Mouse (Mus musculus) myocyte (in vitro differentiated cells): ENCODE measurements around the gene Tgfb3. TPM values are rescaled to one million over a fixed set of nuclear protein-coding genes. Genes with fewer than 3 reads are reported as not detected.
A peak's percentile ranks its signal among the peaks of the same experiment; 100 is the strongest.

ENCODE experiments used
- H3K27me3 ChIP-seq: one replicate; pipeline ENCODE4 v1.6.1; 2011; ENCODE audit not compliant: control insufficient read depth, insufficient read depth, insufficient read length
- H3K36me3 ChIP-seq: one replicate; pipeline ENCODE4 v1.6.1; 2011; ENCODE audit not compliant: control insufficient read depth, insufficient read depth
- H3K4me2 ChIP-seq: one replicate; pipeline ENCODE4 v1.6.1; 2011; ENCODE audit warnings: low read depth, control low read depth
- H3K4me3 ChIP-seq: one replicate; pipeline ENCODE4 v1.5.1; 2011; ENCODE audit warnings: mild to moderate bottlenecking, control low read depth, moderate library complexity
- H3K79me2 ChIP-seq: one replicate; pipeline ENCODE4 v1.6.1; 2011; ENCODE audit not compliant: control insufficient read depth, insufficient read depth
- H3ac ChIP-seq: one replicate; pipeline ENCODE4 v1.6.1; 2011; ENCODE audit not compliant: control insufficient read depth, insufficient read length
- CEBPB ChIP-seq: IDR thresholded peaks from 2 replicates; pipeline ENCODE4 v1.6.1; 2011; ENCODE audit warnings: mild to moderate bottlenecking, moderate library complexity; ENCODE audit not compliant: poor library complexity, insufficient read depth, severe bottlenecking
- E2F4 ChIP-seq: IDR thresholded peaks from one replicate; pipeline ENCODE4 v1.6.1; 2011; ENCODE audit warnings: mild to moderate bottlenecking, control low read depth, moderate library complexity; ENCODE audit not compliant: insufficient read depth
- MAX ChIP-seq: IDR thresholded peaks from one replicate; pipeline ENCODE4 v1.6.1; 2011; ENCODE audit warnings: low read depth, mild to moderate bottlenecking, control low read depth
- MYOD1 ChIP-seq, 3 experiments: IDR thresholded peaks; one replicate each; pipeline ENCODE4 v1.6.1; 2011; ENCODE audit warnings: control low read depth in 2 of 3, low read depth in 2 of 3, mild to moderate bottlenecking in 2 of 3, moderate library complexity in 1 of 3; ENCODE audit not compliant: insufficient read length in 2 of 3, control insufficient read depth in 1 of 3
- MYOG ChIP-seq, 3 experiments: IDR thresholded peaks; one replicate each; pipeline ENCODE4 v1.6.1; 2011; ENCODE audit warnings: control low read depth in 2 of 3, low read depth in 2 of 3, mild to moderate bottlenecking in 2 of 3; ENCODE audit not compliant: insufficient read length in 2 of 3, control insufficient read depth in 1 of 3, insufficient read depth in 1 of 3
- POLR2A ChIP-seq: IDR thresholded peaks from one replicate; pipeline ENCODE4 v1.6.1; 2011; ENCODE audit warnings: low read depth, mild to moderate bottlenecking, control low read depth, moderate library complexity; ENCODE audit not compliant: insufficient read length
- POLR2AphosphoS2 ChIP-seq: IDR thresholded peaks from one replicate; pipeline ENCODE4 v1.6.1; 2011; ENCODE audit warnings: low read depth, control low read depth; ENCODE audit not compliant: insufficient read length
- REST ChIP-seq: IDR thresholded peaks from one replicate; pipeline ENCODE4 v1.6.1; 2011; ENCODE audit warnings: mild to moderate bottlenecking, control low read depth, moderate library complexity; ENCODE audit not compliant: insufficient read depth, insufficient read length
- SRF ChIP-seq: IDR thresholded peaks from one replicate; pipeline ENCODE4 v1.6.1; 2011; ENCODE audit warnings: low read depth; ENCODE audit not compliant: control insufficient read depth, insufficient read length
- TCF12 ChIP-seq: IDR thresholded peaks from one replicate; pipeline ENCODE4 v1.6.1; 2011; ENCODE audit warnings: mild to moderate bottlenecking, control low read depth; ENCODE audit not compliant: poor library complexity, insufficient read depth, severe bottlenecking
- TCF3 ChIP-seq: IDR thresholded peaks from one replicate; pipeline ENCODE4 v1.6.1; 2011; ENCODE audit warnings: low read depth, control low read depth; ENCODE audit not compliant: insufficient read length
- USF1 ChIP-seq: IDR thresholded peaks from one replicate; pipeline ENCODE4 v1.6.1; 2011; ENCODE audit warnings: low read depth, mild to moderate bottlenecking, control low read depth, moderate library complexity
- polyA plus RNA-seq: library from polyadenylated mRNA; unstranded; fragments of >200 nt; fragmentation: generic; extraction: Trizol; gene quantifications from one replicate; pipeline ENCODE4 v1.2.1, GENCODE M21; 2012; ENCODE audit warnings: missing spikeins

Tgfb3 gene
- polyA plus RNA-seq, 1 experiment, result 79.2 TPM

- H3ac ChIP-seq, result no peak overlapping the region
- H3K36me3 ChIP-seq, result peaks cover 8% of the 10 kb centered on the region
- TF ChIP-seq TCF12, result peak; percentile 49
- no peak for TF ChIP-seq USF1
- TF ChIP-seq MYOG (IDR thresholded peaks at IDR 0.05; ENCODE audit: control insufficient read depth in 1 of 3, insufficient read depth in 1 of 3, insufficient read length in 2 of 3, low read depth in 2 of 3), result peak in 2 of 3 experiments; percentile 39 to 75
- TF ChIP-seq POLR2A, result no peak
- TF ChIP-seq CEBPB, result no peak
- no peak for TF ChIP-seq MAX
- peak; percentile 20 to 60 (median 35) for TF ChIP-seq MYOD1 (IDR thresholded peaks at IDR 0.05; ENCODE audit: control insufficient read depth in 1 of 3, insufficient read length in 2 of 3, low read depth in 2 of 3)
- TF ChIP-seq REST, result no peak
- no peak for TF ChIP-seq SRF
- no peak for TF ChIP-seq TCF3
- TF ChIP-seq E2F4, result no peak
- no peak for TF ChIP-seq POLR2AphosphoS2
- peak overlapping the region; percentile 45 for H3K4me2 ChIP-seq
- no peaks in the 10 kb centered on the region for H3K27me3 ChIP-seq
- H3K79me2 ChIP-seq, result no peaks in the 10 kb centered on the region
- H3K4me3 ChIP-seq, result no peak overlapping the region
Observed at GRCm38 (mm10) chr12:86037235-86037921, 41.5 kb downstream of the Tgfb3 start.

- Histone ChIP-seq H3K4me3 (no peak overlapping the region), H3K4me2 (peak overlapping the region; percentile 45), H3ac (no peak overlapping the region), H3K36me3 (peaks cover 8% of the 10 kb centered on the region), H3K27me3 (no peaks in the 10 kb centered on the region), H3K79me2 (no peaks in the 10 kb centered on the region)
- TF ChIP-seq MAX, result no peak
- TF ChIP-seq TCF3, result peak; percentile 91
- peak; percentile 59 for TF ChIP-seq TCF12
- TF ChIP-seq MYOG (IDR thresholded peaks at IDR 0.05; ENCODE audit: control insufficient read depth in 1 of 3, insufficient read depth in 1 of 3, insufficient read length in 2 of 3, low read depth in 2 of 3), result peak; percentile 84 to 98 (median 91)
- TF ChIP-seq MYOD1 (IDR thresholded peaks at IDR 0.05; ENCODE audit: control insufficient read depth in 1 of 3, insufficient read length in 2 of 3, low read depth in 2 of 3), result peak; percentile 62 to 91 (median 75)
Observed at GRCm38 (mm10) chr12:86036368-86037166, 42.3 kb downstream of the Tgfb3 start.

- no peaks in the 10 kb centered on the region for H3K27me3 ChIP-seq
- H3ac ChIP-seq, result no peak overlapping the region
- H3K4me3 ChIP-seq, result no peak overlapping the region
- H3K4me2 ChIP-seq, result no peak overlapping the region
- H3K36me3 ChIP-seq, result peaks cover under 1% of the 10 kb centered on the region
- no peak for TF ChIP-seq POLR2A
- no peak for TF ChIP-seq USF1
- no peaks in the 10 kb centered on the region for H3K79me2 ChIP-seq
Observed at GRCm38 (mm10) chr12:86035586-86035985, 43.3 kb downstream of the Tgfb3 start.

- no peak for TF ChIP-seq POLR2A
- TF ChIP-seq MYOG (IDR thresholded peaks at IDR 0.05; ENCODE audit: control insufficient read depth in 1 of 3, insufficient read depth in 1 of 3, insufficient read length in 2 of 3, low read depth in 2 of 3), result no peak
- no peak for TF ChIP-seq REST
- TF ChIP-seq USF1, result no peak
- no peak for TF ChIP-seq TCF3
- no peak for TF ChIP-seq POLR2AphosphoS2
- no peak for TF ChIP-seq E2F4
- no peak for TF ChIP-seq SRF
- H3K27me3 ChIP-seq, result no peaks in the 10 kb centered on the region
- no peak overlapping the region for H3K4me3 ChIP-seq
- no peaks in the 10 kb centered on the region for H3K36me3 ChIP-seq
- no peaks in the 10 kb centered on the region for H3K79me2 ChIP-seq
- H3K4me2 ChIP-seq, result no peak overlapping the region
- H3ac ChIP-seq, result no peak overlapping the region
Observed at GRCm38 (mm10) chr12:86030932-86031331, 47.9 kb downstream of the Tgfb3 start.

- no peak overlapping the region for H3ac ChIP-seq
- peaks cover 4% of the 10 kb centered on the region for H3K36me3 ChIP-seq
- no peak overlapping the region for H3K4me3 ChIP-seq
- no peak overlapping the region for H3K4me2 ChIP-seq
- no peaks in the 10 kb centered on the region for H3K79me2 ChIP-seq
- no peaks in the 10 kb centered on the region for H3K27me3 ChIP-seq
- TF ChIP-seq TCF12 (no peak), POLR2AphosphoS2 (no peak), SRF (no peak), E2F4 (no peak), MYOD1 (IDR thresholded peaks at IDR 0.05; ENCODE audit: control insufficient read depth in 1 of 3, insufficient read length in 2 of 3, low read depth in 2 of 3) (no peak)
Observed at GRCm38 (mm10) chr12:86027747-86028146, 51.1 kb downstream of the Tgfb3 start.
